In genomic region chr9:64624536-64624935, GRCm38 (mm10) we compare ENCODE assay signal across 8 mouse cellular contexts.
DNase-seq lines count a peak whose midpoint lies in the region.

No protein-coding gene starts in this region.

- DNase-seq in gastrocnemius, postnatal 10 days: peak; percentile 49
- no peak for DNase-seq in gastrocnemius, postnatal 36 days
- peak; percentile 71 for DNase-seq in testis, postnatal 10 days (ENCODE audit: low spot score)
- DNase-seq in testis, postnatal 14 days (ENCODE audit: low spot score): no peak
- peak; percentile 81 for DNase-seq in kidney, postnatal 10 days
- peak; percentile 36 for DNase-seq in thymus, postnatal 14 days
- DNase-seq in frontal cortex, postnatal 14 days (ENCODE audit: low spot score in 2 of 2): no peak
- DNase-seq in layer of hippocampus, adult 18-20 months (ENCODE audit: low spot score in 2 of 2): no peak

- intact Hi-C loops in gastrocnemius, postnatal 36 days (cut with DNase I): no loop called here

Comparison
In these comparisons a context has a peak if more than half of its experiments do, and no peak if none do; other contexts are left out.
1. DNase-seq: peak in gastrocnemius, postnatal 10 days (single experiment), testis, postnatal 10 days (single experiment), kidney, postnatal 10 days (single experiment) and thymus, postnatal 14 days (single experiment); none in gastrocnemius, postnatal 36 days (0 of 2), testis, postnatal 14 days (single experiment), frontal cortex, postnatal 14 days (0 of 2) and layer of hippocampus, adult 18-20 months (0 of 2).